Mouse (Mus musculus) R1 (cell line): ENCODE data around the gene Snapc4.

Source experiments
- DNase-seq: peaks from one replicate; pipeline ENCODE4 v3.0.0-alpha.2; 2018; ENCODE audit warnings: low read depth, low spot score

Snapc4 gene

GRCm38 (mm10) chr2:26342044-26342443 lies 38.4 kb downstream of the Snapc4 start:
- peak; percentile 16 for DNase-seq

DNA sequence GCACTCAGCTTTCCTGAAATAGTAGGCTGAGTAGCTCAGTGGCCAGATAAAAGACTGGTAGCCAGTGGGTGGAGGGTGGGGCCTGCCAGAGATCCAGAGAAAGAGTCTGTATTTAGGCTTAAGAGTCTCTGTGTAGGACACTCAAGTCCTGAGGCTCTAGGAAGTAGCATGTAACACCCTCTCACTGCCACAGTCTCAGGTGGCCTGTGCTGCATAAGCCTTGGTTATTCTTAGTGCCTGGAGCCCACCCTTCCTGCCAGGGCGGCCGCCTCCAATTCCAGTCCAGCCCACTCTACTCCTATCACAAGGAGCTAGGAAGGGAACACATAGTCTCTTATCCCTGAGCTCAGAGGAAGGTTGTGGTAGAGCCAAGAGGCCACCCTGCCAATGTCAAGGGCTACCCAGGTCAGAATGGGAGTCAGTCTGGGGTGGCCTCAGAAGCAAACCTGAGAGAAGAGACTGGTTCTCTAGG lies 38.9 kb downstream of the Snapc4 start:
- DNase-seq: no peak

GRCm38 (mm10) chr2:26339204-26339551 lies 41.3 kb downstream of the Snapc4 start:
- DNase-seq: no peak

DNA sequence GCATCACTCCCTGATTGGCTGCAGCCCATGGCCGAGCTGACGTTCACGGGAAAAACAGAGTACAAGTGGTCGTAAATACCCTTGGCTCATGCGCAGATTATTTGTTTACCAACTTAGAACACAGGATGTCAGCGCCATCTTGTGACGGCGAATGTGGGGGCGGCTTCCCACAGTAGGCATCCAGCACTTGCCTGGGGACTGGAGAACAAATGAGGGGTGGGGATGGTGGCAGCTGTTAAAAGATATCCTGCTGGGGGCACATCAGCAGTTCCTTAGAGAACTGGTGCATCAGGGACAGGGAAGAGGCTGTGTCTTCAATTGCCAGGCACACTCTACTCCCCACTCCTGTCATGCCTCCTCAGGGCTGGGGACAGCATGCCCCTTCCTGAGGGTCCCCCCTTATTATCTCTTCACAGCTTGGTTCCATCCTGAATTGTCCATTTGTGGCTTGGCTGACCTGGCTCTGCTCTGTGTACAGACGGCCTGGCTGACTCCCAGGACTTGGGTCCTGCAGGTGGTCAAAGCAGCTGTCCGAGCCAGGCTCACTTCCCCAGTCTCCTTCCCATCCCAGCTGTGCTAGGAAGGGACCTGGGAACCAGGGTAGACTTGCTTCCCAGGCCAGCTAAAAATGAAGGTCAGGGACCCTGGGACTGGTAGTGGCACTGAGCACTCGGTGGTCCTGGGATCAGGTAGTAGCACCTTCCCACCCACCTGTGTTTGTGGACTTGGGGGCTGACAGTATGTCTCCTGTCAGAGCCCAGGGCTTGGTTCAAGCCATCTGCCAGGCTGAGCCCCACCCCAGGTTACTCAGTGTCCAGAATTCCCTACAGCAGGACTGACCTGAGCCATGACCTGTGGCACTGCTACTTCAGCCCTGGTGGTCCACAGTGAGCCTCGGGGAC lies 41.9 kb downstream of the Snapc4 start:
- DNase-seq: no peak

- DNase-seq: no peak
Measured at GRCm38 (mm10) chr2:26330702-26331101, 49.8 kb downstream of the Snapc4 start.

GRCm38 (mm10) chr2:26330056-26330468 lies 50.4 kb downstream of the Snapc4 start:
- no peak for DNase-seq

DNA sequence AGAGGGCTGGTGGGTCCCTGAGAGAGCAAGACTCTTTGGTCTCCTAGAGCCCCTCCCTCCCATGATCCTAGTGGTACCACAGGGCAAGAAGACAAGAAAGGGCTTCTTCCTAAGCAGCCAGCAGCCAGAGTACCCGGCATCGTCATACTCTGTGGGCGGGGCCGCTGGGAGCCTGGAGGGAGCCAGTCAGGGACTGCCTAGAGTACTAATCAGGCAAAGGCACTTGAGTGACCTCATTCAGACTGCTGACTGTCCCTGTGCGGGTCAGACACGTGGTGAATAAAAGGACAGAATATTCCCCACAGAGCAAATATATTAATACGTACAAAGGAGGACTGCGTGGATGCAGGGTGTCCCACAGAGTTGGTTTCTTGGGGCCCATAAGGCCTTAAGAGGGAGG lies 51.1 kb downstream of the Snapc4 start:
- peak; percentile 60 for DNase-seq

GRCm38 (mm10) chr2:26327852-26328251 lies 52.6 kb downstream of the Snapc4 start:
- peak; percentile 74 for DNase-seq

DNA sequence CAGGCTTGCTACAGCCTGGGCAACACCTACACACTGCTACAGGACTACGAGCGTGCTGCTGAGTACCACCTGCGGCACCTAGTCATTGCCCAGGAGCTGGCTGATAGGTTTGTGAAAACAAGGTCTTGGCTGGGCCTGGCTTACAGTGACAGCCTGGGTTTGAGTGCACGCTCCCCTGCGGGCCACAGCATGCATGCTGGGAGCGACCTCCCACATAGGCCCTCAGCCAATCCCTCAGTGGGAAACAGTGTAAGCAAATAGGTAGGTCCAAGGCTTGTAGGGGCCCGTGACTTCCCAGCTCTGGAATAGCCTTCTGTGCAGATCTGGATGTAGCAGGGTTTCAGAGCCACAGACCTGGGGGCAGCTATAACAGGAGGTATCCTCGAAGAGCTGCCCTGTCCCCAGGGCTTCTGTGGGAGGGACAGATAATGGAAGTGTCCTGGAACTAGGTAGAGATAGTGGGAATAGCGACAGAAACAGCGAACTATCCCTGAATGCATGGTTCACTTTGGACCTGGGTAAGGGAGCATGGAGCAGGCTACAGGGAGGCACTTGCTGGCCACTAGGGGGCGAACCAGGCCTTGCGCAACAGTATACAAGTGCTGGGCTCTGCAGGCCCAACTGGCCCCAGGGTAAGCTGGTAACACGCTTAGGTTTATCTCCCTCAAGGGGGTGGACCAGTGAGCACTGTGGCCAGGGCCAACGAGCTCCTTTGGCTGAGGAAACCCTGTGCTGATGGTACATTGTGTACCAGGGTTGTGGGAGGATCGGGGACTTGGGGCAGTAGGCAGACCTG lies 54.9 kb downstream of the Snapc4 start:
- peak; percentile 86 for DNase-seq

GRCm38 (mm10) chr2:26324917-26325316 lies 55.5 kb downstream of the Snapc4 start:
- peak; percentile 53 for DNase-seq

GRCm38 (mm10) chr2:26323589-26324325 lies 56.7 kb downstream of the Snapc4 start:
- no peak for DNase-seq

- no peak for DNase-seq
Measured at GRCm38 (mm10) chr2:26320245-26321185, 59.9 kb downstream of the Snapc4 start.

GRCm38 (mm10) chr2:26319519-26320244 lies 60.8 kb downstream of the Snapc4 start:
- no peak for DNase-seq

- no peak for DNase-seq
Measured at GRCm38 (mm10) chr2:26319109-26319508, 61.3 kb downstream of the Snapc4 start.

GRCm38 (mm10) chr2:26317991-26318672 lies 62.3 kb downstream of the Snapc4 start:
- no peak for DNase-seq

- DNase-seq: no peak
Measured at GRCm38 (mm10) chr2:26317371-26317770, 63.1 kb downstream of the Snapc4 start.

- no peak for DNase-seq
Measured at GRCm38 (mm10) chr2:26316576-26317246, 63.7 kb downstream of the Snapc4 start.

DNA sequence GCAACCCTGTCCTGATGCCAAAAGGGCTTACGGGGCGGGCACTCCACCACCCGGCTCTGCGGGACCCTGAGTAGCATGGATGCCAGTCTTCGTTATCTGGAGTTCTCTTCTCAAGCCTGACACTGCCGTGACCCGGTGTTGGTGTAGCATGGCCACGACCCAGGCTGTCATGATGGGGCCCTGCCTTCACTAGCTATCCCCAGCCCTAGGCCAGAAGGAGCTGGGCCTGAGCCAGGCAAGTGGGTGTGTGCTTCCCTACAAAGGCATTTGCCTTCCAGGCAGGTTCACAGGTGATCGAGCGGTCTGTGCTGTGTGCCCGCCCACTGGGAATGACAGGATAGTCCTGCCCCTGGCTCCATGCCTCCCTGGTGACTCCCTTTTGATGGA lies 64.5 kb downstream of the Snapc4 start:
- DNase-seq: peak; percentile 52
